Mouse (Mus musculus): ENCODE results near the gene Pdgfc. TPM values are rescaled to one million over a fixed set of nuclear protein-coding genes. Genes with fewer than 3 reads are reported as not detected.
"Not testable (repeated sequence)": the region's sequence is repeated elsewhere in the genome, so short reads cannot be mapped to it uniquely, and the experiment has no call there.

The Pdgfc gene
- polyA plus RNA-seq, 1 experiment from 2014 or later: 27.5 TPM

DNA sequence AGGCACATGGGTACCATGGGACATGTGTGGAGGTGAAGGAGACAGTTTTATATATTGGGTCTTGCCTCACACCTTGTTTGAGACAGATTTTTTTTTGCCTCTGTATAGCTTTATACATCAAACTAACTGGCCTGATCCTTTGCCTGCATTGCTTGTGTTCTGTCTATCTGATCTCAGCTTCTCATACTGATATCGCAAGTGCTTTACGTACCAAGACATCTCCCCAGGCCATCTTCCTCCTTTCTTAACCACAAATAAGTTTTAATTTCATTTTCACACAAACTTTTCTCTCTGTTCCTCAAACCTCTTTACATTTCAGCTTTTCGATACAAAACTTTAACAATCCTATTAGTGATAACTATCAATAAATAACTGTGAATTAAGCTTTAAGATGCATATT, 76.7 kb downstream of the Pdgfc start:
- Histone ChIP-seq H3K4me3 (ENCODE audit: low read depth, low read length) (no peak overlapping the region), H3K4me2 (replicated peaks; ENCODE audit: low read depth, low read length) (no peak overlapping the region), H3K27me3 (ENCODE audit: control insufficient read depth, insufficient read depth, low read length) (no peaks in the 10 kb centered on the region), H3K9me3 (ENCODE audit: control insufficient read depth, low read depth, low read length) (no peaks in the 10 kb centered on the region), H3K27ac (ENCODE audit: low read length) (no peak overlapping the region), H3K36me3 (ENCODE audit: control insufficient read depth, insufficient read depth, low read length) (no peaks in the 10 kb centered on the region), H3K4me1 (ENCODE audit: control insufficient read depth, insufficient read depth, low read length) (no peaks in the 10 kb centered on the region), H3K9ac (replicated peaks; ENCODE audit: low read depth, low read length) (no peak overlapping the region)
- 91% methylated on average over 3 of the region's 3 CpGs for WGBS
- ATAC-seq (ENCODE audit: insufficient number of reproducible peaks, insufficient read depth, low FRiP score, low read depth): no peak

DNA sequence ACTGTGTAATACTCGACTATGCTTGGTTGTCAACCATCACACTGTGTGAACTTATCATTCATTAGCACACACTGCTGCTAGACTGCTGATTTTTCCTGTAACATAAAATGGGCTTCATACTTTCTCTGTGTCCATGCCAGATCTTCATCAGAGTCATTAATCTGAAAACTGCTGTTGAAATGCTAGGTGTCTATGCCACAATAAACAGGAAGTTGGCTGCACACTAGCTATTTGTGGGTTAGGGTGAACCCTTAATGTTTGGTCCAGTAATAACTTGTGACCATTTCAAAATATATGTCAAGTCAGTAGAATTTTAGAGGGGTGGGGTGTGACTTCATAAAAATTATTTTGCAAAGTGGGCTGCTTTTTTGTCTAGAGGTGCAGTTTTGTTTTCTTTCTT, 84.4 kb downstream of the Pdgfc start:
- no peak for ATAC-seq (ENCODE audit: insufficient number of reproducible peaks, insufficient read depth, low FRiP score, low read depth)
- 74% methylated on average over 1 of the region's 1 CpGs for WGBS

GRCm38 (mm10) chr3:81121731-81122130, 85.5 kb downstream of the Pdgfc start:
- Histone ChIP-seq H3K9me3 (ENCODE audit: control insufficient read depth, low read depth, low read length) (no peaks in the 10 kb centered on the region), H3K4me1 (ENCODE audit: control insufficient read depth, insufficient read depth, low read length) (no peaks in the 10 kb centered on the region), H3K27ac (ENCODE audit: low read length) (no peak overlapping the region), H3K9ac (replicated peaks; ENCODE audit: low read depth, low read length) (no peak overlapping the region), H3K27me3 (ENCODE audit: control insufficient read depth, insufficient read depth, low read length) (no peaks in the 10 kb centered on the region), H3K36me3 (ENCODE audit: control insufficient read depth, insufficient read depth, low read length) (no peaks in the 10 kb centered on the region), H3K4me3 (ENCODE audit: low read depth, low read length) (no peak overlapping the region), H3K4me2 (replicated peaks; ENCODE audit: low read depth, low read length) (no peak overlapping the region)
- ATAC-seq (ENCODE audit: insufficient number of reproducible peaks, insufficient read depth, low FRiP score, low read depth): no peak
- 93% methylated on average over 1 of the region's 1 CpGs for WGBS

More for the DNA sequence above, 84.4 kb downstream of the Pdgfc start:
- H3K9ac ChIP-seq (replicated peaks; ENCODE audit: low read depth, low read length): no peak overlapping the region
- no peaks in the 10 kb centered on the region for H3K36me3 ChIP-seq (ENCODE audit: control insufficient read depth, insufficient read depth, low read length)
- H3K9me3 ChIP-seq (ENCODE audit: control insufficient read depth, low read depth, low read length): no peaks in the 10 kb centered on the region
- no peak overlapping the region for H3K4me3 ChIP-seq (ENCODE audit: low read depth, low read length)
- H3K4me2 ChIP-seq (replicated peaks; ENCODE audit: low read depth, low read length): no peak overlapping the region
- no peaks in the 10 kb centered on the region for H3K4me1 ChIP-seq (ENCODE audit: control insufficient read depth, insufficient read depth, low read length)
- H3K27me3 ChIP-seq (ENCODE audit: control insufficient read depth, insufficient read depth, low read length): no peaks in the 10 kb centered on the region
- no peak overlapping the region for H3K27ac ChIP-seq (ENCODE audit: low read length)

GRCm38 (mm10) chr3:81123461-81123860, 87.2 kb downstream of the Pdgfc start:
- no peaks in the 10 kb centered on the region for H3K4me1 ChIP-seq (ENCODE audit: control insufficient read depth, insufficient read depth, low read length)
- no peak overlapping the region for H3K9ac ChIP-seq (replicated peaks; ENCODE audit: low read depth, low read length)
- H3K4me2 ChIP-seq (replicated peaks; ENCODE audit: low read depth, low read length): no peak overlapping the region
- H3K27ac ChIP-seq (ENCODE audit: low read length): no peak overlapping the region
- no peak for ATAC-seq (ENCODE audit: insufficient number of reproducible peaks, insufficient read depth, low FRiP score, low read depth)
- H3K4me3 ChIP-seq (ENCODE audit: low read depth, low read length): no peak overlapping the region
- H3K9me3 ChIP-seq (ENCODE audit: control insufficient read depth, low read depth, low read length): no peaks in the 10 kb centered on the region
- H3K27me3 ChIP-seq (ENCODE audit: control insufficient read depth, insufficient read depth, low read length): no peaks in the 10 kb centered on the region
- H3K36me3 ChIP-seq (ENCODE audit: control insufficient read depth, insufficient read depth, low read length): no peaks in the 10 kb centered on the region
- WGBS: 77% methylated on average over 3 of the region's 3 CpGs

DNA sequence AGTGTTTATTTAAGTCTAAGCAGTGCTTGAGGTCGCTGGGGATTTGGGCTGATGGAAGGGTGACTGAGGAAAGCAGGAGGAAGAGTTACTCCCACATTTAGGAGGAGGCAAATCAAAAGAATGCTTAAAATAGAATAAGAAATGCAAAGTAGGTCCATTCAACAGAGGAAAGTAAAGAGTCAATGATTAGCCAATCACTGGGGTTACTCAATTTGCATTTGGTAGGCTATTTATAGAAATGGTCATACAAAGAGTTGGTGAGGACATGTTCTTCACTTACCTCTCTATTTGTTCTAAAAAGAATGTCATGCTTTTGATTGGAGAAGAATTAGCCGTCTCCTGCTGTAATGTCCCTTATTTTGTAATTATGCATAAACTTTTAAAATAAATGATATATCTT, 90.8 kb downstream of the Pdgfc start:
- Histone ChIP-seq H3K27me3 (ENCODE audit: control insufficient read depth, insufficient read depth, low read length) (no peaks in the 10 kb centered on the region), H3K9ac (replicated peaks; ENCODE audit: low read depth, low read length) (no peak overlapping the region), H3K4me1 (ENCODE audit: control insufficient read depth, insufficient read depth, low read length) (no peaks in the 10 kb centered on the region), H3K36me3 (ENCODE audit: control insufficient read depth, insufficient read depth, low read length) (no peaks in the 10 kb centered on the region), H3K4me3 (ENCODE audit: low read depth, low read length) (no peak overlapping the region), H3K4me2 (replicated peaks; ENCODE audit: low read depth, low read length) (no peak overlapping the region), H3K27ac (ENCODE audit: low read length) (no peak overlapping the region), H3K9me3 (ENCODE audit: control insufficient read depth, low read depth, low read length) (no peaks in the 10 kb centered on the region)
- no peak for ATAC-seq (ENCODE audit: insufficient number of reproducible peaks, insufficient read depth, low FRiP score, low read depth)
- 53% methylated on average over 2 of the region's 2 CpGs for WGBS

DNA sequence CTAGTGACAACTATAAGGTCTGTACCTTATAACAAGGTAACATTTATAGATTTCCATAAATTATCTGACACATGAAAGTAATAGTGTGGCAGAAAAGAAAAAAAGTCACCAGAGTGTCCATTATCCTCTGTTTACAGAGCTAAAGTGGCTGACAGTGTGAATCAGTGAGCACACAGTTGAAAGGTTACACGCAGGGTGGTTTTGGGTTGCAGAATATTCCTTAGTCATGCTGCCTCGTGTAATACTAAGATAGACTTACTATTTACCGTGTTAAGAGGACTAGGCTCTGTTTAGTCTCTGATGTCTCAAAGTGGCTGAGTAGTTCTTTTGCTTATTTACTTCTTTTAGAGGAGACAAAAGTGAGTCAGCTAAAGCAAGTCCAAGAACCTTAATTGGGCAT, 100.8 kb downstream of the Pdgfc start:
- no peaks in the 10 kb centered on the region for H3K9me3 ChIP-seq (ENCODE audit: control insufficient read depth, low read depth, low read length)
- WGBS: 49% methylated on average over 3 of the region's 3 CpGs
- H3K4me2 ChIP-seq (replicated peaks; ENCODE audit: low read depth, low read length): no peak overlapping the region
- ATAC-seq (ENCODE audit: insufficient number of reproducible peaks, insufficient read depth, low FRiP score, low read depth): no peak
- H3K9ac ChIP-seq (replicated peaks; ENCODE audit: low read depth, low read length): no peak overlapping the region
- H3K36me3 ChIP-seq (ENCODE audit: control insufficient read depth, insufficient read depth, low read length): no peaks in the 10 kb centered on the region
- no peaks in the 10 kb centered on the region for H3K4me1 ChIP-seq (ENCODE audit: control insufficient read depth, insufficient read depth, low read length)
- no peaks in the 10 kb centered on the region for H3K27me3 ChIP-seq (ENCODE audit: control insufficient read depth, insufficient read depth, low read length)
- no peak overlapping the region for H3K4me3 ChIP-seq (ENCODE audit: low read depth, low read length)
- no peak overlapping the region for H3K27ac ChIP-seq (ENCODE audit: low read length)

DNA sequence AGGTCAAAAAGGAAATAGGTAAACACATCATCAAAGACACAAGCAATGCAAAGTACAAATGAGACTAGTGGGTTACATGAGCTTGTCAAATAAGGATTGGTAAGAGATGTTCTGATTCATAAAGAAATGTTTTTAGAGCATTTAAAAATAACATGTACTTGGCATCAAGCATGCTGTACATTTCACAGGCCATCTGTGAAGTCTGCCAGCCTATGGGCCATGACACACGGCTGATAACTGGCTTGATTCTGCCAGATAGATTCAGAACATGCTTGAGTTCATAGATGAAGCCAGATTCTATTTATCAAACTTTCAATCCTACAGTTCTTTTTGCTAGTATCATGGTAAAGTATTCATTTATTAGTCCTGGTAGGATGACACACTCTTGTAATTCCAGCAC, 101.8 kb downstream of the Pdgfc start:
- H3K4me3 ChIP-seq (ENCODE audit: low read depth, low read length); ATAC-seq (ENCODE audit: insufficient number of reproducible peaks, insufficient read depth, low FRiP score, low read depth); H3K9me3 ChIP-seq (ENCODE audit: control insufficient read depth, low read depth, low read length); H3K27me3 ChIP-seq (ENCODE audit: control insufficient read depth, insufficient read depth, low read length); H3K27ac ChIP-seq (ENCODE audit: low read length); H3K4me2 ChIP-seq (replicated peaks; ENCODE audit: low read depth, low read length); H3K4me1 ChIP-seq (ENCODE audit: control insufficient read depth, insufficient read depth, low read length); H3K9ac ChIP-seq (replicated peaks; ENCODE audit: low read depth, low read length); H3K36me3 ChIP-seq (ENCODE audit: control insufficient read depth, insufficient read depth, low read length): not testable (repeated sequence)
- WGBS: 77% methylated on average over 1 of the region's 1 CpGs

DNA sequence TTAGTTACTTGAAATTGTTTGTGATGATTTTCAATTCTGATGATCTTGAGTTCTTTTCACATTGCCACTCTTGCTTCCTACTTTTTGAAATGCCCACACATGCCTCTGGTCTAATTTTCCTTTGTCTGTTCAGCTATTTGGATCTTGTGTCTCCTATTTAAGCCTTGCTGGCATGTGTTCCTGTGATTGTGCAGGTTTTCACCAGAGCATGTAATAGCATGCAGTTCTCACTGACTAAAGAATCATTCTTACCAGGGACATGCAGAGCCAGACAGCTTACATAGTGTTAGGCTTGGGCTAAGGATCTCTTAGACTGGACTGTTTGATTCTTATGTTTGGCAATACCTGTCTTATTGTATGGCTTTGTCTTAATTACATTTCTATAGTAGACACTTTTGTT, 107.5 kb downstream of the Pdgfc start:
- ATAC-seq (ENCODE audit: insufficient number of reproducible peaks, insufficient read depth, low FRiP score, low read depth): no peak
- no peak overlapping the region for H3K4me2 ChIP-seq (replicated peaks; ENCODE audit: low read depth, low read length)
- no peaks in the 10 kb centered on the region for H3K4me1 ChIP-seq (ENCODE audit: control insufficient read depth, insufficient read depth, low read length)

GRCm38 (mm10) chr3:81149109-81149521, 112.9 kb downstream of the Pdgfc start:
- Histone ChIP-seq H3K4me1 (ENCODE audit: control insufficient read depth, insufficient read depth, low read length) (no peaks in the 10 kb centered on the region), H3K9me3 (ENCODE audit: control insufficient read depth, low read depth, low read length) (no peaks in the 10 kb centered on the region), H3K4me3 (ENCODE audit: low read depth, low read length) (no peak overlapping the region), H3K27ac (ENCODE audit: low read length) (no peak overlapping the region), H3K36me3 (ENCODE audit: control insufficient read depth, insufficient read depth, low read length) (no peaks in the 10 kb centered on the region), H3K4me2 (replicated peaks; ENCODE audit: low read depth, low read length) (no peak overlapping the region), H3K27me3 (ENCODE audit: control insufficient read depth, insufficient read depth, low read length) (no peaks in the 10 kb centered on the region), H3K9ac (replicated peaks; ENCODE audit: low read depth, low read length) (no peak overlapping the region)
- 34% methylated on average over 3 of the region's 3 CpGs for WGBS
- ATAC-seq (ENCODE audit: insufficient number of reproducible peaks, insufficient read depth, low FRiP score, low read depth): no peak

More for the DNA sequence above, 107.5 kb downstream of the Pdgfc start:
- Histone ChIP-seq H3K4me3 (ENCODE audit: low read depth, low read length) (no peak overlapping the region), H3K27me3 (ENCODE audit: control insufficient read depth, insufficient read depth, low read length) (no peaks in the 10 kb centered on the region), H3K36me3 (ENCODE audit: control insufficient read depth, insufficient read depth, low read length) (no peaks in the 10 kb centered on the region), H3K27ac (ENCODE audit: low read length) (no peak overlapping the region), H3K9ac (replicated peaks; ENCODE audit: low read depth, low read length) (no peak overlapping the region), H3K9me3 (ENCODE audit: control insufficient read depth, low read depth, low read length) (no peaks in the 10 kb centered on the region)

All from stomach, embryonic 14.5 days (tissue).